Mouse (Mus musculus) stomach, postnatal 0 days (tissue): Measurements from ENCODE around the gene Gm21974. TPM values are rescaled to one million over a fixed set of nuclear protein-coding genes. Genes with fewer than 3 reads are reported as not detected.

Experiments
- ATAC-seq: fragments of 200-750 bp; cut with Nextera tagmentation; 2 replicates; pipeline ENCODE4 v1.8.0; 2017; ENCODE audit not compliant: low FRiP score, low TSS enrichment
- DNase-seq: peaks from one replicate; pipeline ENCODE4 v3.0.0-alpha.2; 2016; ENCODE audit warnings: low spot score
- H3K27ac ChIP-seq: fragments of 300-500 bp; sonication (generic); replicated peaks from 2 replicates; pipeline ENCODE4 v1.5.1; 2014; ENCODE audit warnings: mild to moderate bottlenecking, control low read depth
- H3K27me3 ChIP-seq: fragments of 300-500 bp; sonication (generic); 2 replicates; pipeline ENCODE4 v1.6.1; 2014; ENCODE audit warnings: low read length; ENCODE audit not compliant: control insufficient read depth, insufficient read depth
- H3K36me3 ChIP-seq: fragments of 300-500 bp; sonication (generic); 2 replicates; pipeline ENCODE4 v1.6.1; 2014; ENCODE audit warnings: low read length, mixed read lengths; ENCODE audit not compliant: control insufficient read depth, insufficient read depth
- H3K4me1 ChIP-seq: fragments of 300-500 bp; sonication (generic); replicated peaks from 2 replicates; pipeline ENCODE4 v1.6.1; 2014; ENCODE audit warnings: antibody characterized with exemption; ENCODE audit not compliant: control insufficient read depth, insufficient read depth
- H3K4me2 ChIP-seq: fragments of 300-500 bp; sonication (generic); replicated peaks from 2 replicates; pipeline ENCODE4 v1.6.1; 2014; ENCODE audit warnings: low read depth, mild to moderate bottlenecking, control low read depth, moderate library complexity
- H3K4me3 ChIP-seq: fragments of 300-500 bp; sonication (generic); 2 replicates; pipeline ENCODE4 v1.5.1; 2014; ENCODE audit warnings: low read depth, low read length, control low read depth
- H3K9ac ChIP-seq: fragments of 300-500 bp; sonication (generic); 2 replicates; pipeline ENCODE4 v1.6.1; 2014; ENCODE audit warnings: mild to moderate bottlenecking, low read length, control low read depth, mixed read lengths
- H3K9me3 ChIP-seq: fragments of 300-500 bp; sonication (generic); 2 replicates; pipeline ENCODE4 v1.6.1; 2016; ENCODE audit warnings: low read length; ENCODE audit not compliant: control insufficient read depth
- CTCF ChIP-seq: IDR thresholded peaks from 2 replicates; pipeline ENCODE4 v1.5.1; 2016; ENCODE audit warnings: antibody characterized with exemption, low read depth, mild to moderate bottlenecking, moderate library complexity
- EP300 ChIP-seq: optimal IDR thresholded peaks from 2 replicates; pipeline ENCODE3; 2016; ENCODE audit warnings: antibody characterized with exemption
- WGBS: fragments of 180-500 bp; shearing (Covaris S2); extraction: QIAGEN DNeasy Blood & Tissue Kit; methylation state at CpG from one replicate; pipeline ENCODE4 v1.1.7; 2014; 5-methylcytosine and 5-hydroxymethylcytosine counted together
- polyA plus RNA-seq: library from polyadenylated mRNA; unstranded; fragments of >200 nt; fragmentation: Nextera tagmentation; extraction: Ambion mirVana; gene quantifications from 2 replicates; pipeline ENCODE4 v1.2.1, GENCODE M21; 2015

The Gm21974 gene
- polyA plus RNA-seq, 1 experiment from 2014 or later: not detected

GRCm38 (mm10) chr7:127929923-127930322 lies 34.7 kb upstream of the Gm21974 start, which contains the start of gene Prss8:
TSS of gene Prss8 (minus strand) at chr7:127930104.
- ATAC-seq: peak; percentile 53
- 0 out of 2 replicates have a peak, but pooled peaks cover 3% of the 10 kb centered on the region for H3K36me3 ChIP-seq
- DNase-seq: peak; percentile 91

GRCm38 (mm10) chr7:127928596-127928995 lies 33.3 kb upstream of the Gm21974 start:
- Histone ChIP-seq H3K4me1 (peaks cover 2% of the 10 kb centered on the region; the same call in 1 of the 2 replicates), H3K4me3 (peak overlapping the region; percentile 49), H3K9ac (peak overlapping the region; percentile 81), H3K4me2 (peak overlapping the region; percentile 49), H3K9me3 (no peaks in the 10 kb centered on the region), H3K36me3 (peaks cover 3% of the 10 kb centered on the region; the same call in 1 of the 2 replicates), H3K27ac (peak overlapping the region; percentile 95), H3K27me3 (no peaks in the 10 kb centered on the region)
- TF ChIP-seq CTCF (peak; percentile 41), EP300 (no peak)
- ATAC-seq (peak; percentile 43), DNase-seq (peak; percentile 74)
- 38% methylated on average over 5 of the region's 5 CpGs for WGBS

More at GRCm38 (mm10) chr7:127929923-127930322, 34.7 kb upstream of the Gm21974 start, which contains the start of gene Prss8:
- Histone ChIP-seq H3K4me3 (peak within 1 kb of the TSS; percentile 49), H3K9ac (peak within 1 kb of the TSS; percentile 81), H3K4me2 (peak within 1 kb of the TSS; percentile 49), H3K27me3 (no peaks in the 10 kb centered on the region), H3K27ac (peak within 1 kb of the TSS; percentile 95), H3K4me1 (peaks cover 3% of the 10 kb centered on the region), H3K9me3 (no peaks in the 10 kb centered on the region)
- no peak for TF ChIP-seq CTCF
- no peak for TF ChIP-seq EP300
- WGBS: 19% methylated on average over 6 of the region's 6 CpGs

- DNase-seq: no peak
- H3K27ac ChIP-seq: peak overlapping the region; percentile 95
- peak overlapping the region; percentile 81 for H3K9ac ChIP-seq
- H3K9me3 ChIP-seq: no peaks in the 10 kb centered on the region
- H3K27me3 ChIP-seq: no peaks in the 10 kb centered on the region
- TF ChIP-seq EP300 (no peak), CTCF (no peak)
- peaks cover 2% of the 10 kb centered on the region; the same call in 1 of the 2 replicates for H3K4me1 ChIP-seq
- peaks cover 3% of the 10 kb centered on the region; the same call in 1 of the 2 replicates for H3K36me3 ChIP-seq
- WGBS: 65% methylated on average over 11 of the region's 11 CpGs
- peak overlapping the region; percentile 49 for H3K4me3 ChIP-seq
- H3K4me2 ChIP-seq: peak overlapping the region; percentile 49
- ATAC-seq: no peak
These were observed 32.5 kb upstream of the Gm21974 start for GRCm38 (mm10) chr7:127927726-127928125.

GRCm38 (mm10) chr7:127926846-127927245 lies 31.6 kb upstream of the Gm21974 start:
- no peak overlapping the region for H3K4me3 ChIP-seq

GRCm38 (mm10) chr7:127926066-127926465 lies 30.8 kb upstream of the Gm21974 start:
- WGBS: 70% methylated on average over 8 of the region's 8 CpGs

More at GRCm38 (mm10) chr7:127926846-127927245, 31.6 kb upstream of the Gm21974 start:
- DNase-seq (no peak), ATAC-seq (no peak)
- H3K9me3 ChIP-seq: no peaks in the 10 kb centered on the region
- H3K9ac ChIP-seq: 0 out of 2 replicates have a peak overlapping the region, but pooled peaks have one; percentile 1
- H3K27ac ChIP-seq: peak overlapping the region; percentile 95
- H3K4me1 ChIP-seq: peaks cover 2% of the 10 kb centered on the region; the same call in 1 of the 2 replicates
- no peak overlapping the region; the same call in 1 of the 2 replicates for H3K4me2 ChIP-seq
- peaks cover 3% of the 10 kb centered on the region; the same call in 1 of the 2 replicates for H3K36me3 ChIP-seq
- 69% methylated on average over 9 of the region's 11 CpGs for WGBS
- no peak for TF ChIP-seq CTCF
- no peak for TF ChIP-seq EP300
- no peaks in the 10 kb centered on the region for H3K27me3 ChIP-seq

GRCm38 (mm10) chr7:127925252-127925651 lies 30.0 kb upstream of the Gm21974 start:
- Histone ChIP-seq H3K27me3 (no peaks in the 10 kb centered on the region), H3K4me3 (no peak overlapping the region), H3K27ac (peak overlapping the region; percentile 95), H3K9ac (no peak overlapping the region), H3K36me3 (peaks cover 3% of the 10 kb centered on the region; the same call in 1 of the 2 replicates), H3K4me1 (no peaks in the 10 kb centered on the region), H3K9me3 (no peaks in the 10 kb centered on the region), H3K4me2 (0 out of 2 replicates have a peak overlapping the region, but pooled peaks have one; percentile 8)
- ATAC-seq (peak; percentile 75), DNase-seq (peak; percentile 94)
- TF ChIP-seq CTCF (peak; percentile 9; the same call in 1 of the 2 replicates), EP300 (no peak)
- WGBS: 54% methylated on average over 5 of the region's 5 CpGs

More at GRCm38 (mm10) chr7:127926066-127926465, 30.8 kb upstream of the Gm21974 start:
- no peak overlapping the region for H3K4me3 ChIP-seq
- no peak for ATAC-seq
- H3K9ac ChIP-seq: 0 out of 2 replicates have a peak overlapping the region, but pooled peaks have one; percentile 38
- DNase-seq: no peak
- peaks cover 3% of the 10 kb centered on the region; the same call in 1 of the 2 replicates for H3K36me3 ChIP-seq
- peak overlapping the region; percentile 95 for H3K27ac ChIP-seq
- H3K4me1 ChIP-seq: no peaks in the 10 kb centered on the region; the same call in 1 of the 2 replicates
- no peak overlapping the region for H3K4me2 ChIP-seq
- no peaks in the 10 kb centered on the region for H3K9me3 ChIP-seq
- H3K27me3 ChIP-seq: no peaks in the 10 kb centered on the region
- TF ChIP-seq CTCF (no peak), EP300 (no peak)
